In the genomic region with DNA sequence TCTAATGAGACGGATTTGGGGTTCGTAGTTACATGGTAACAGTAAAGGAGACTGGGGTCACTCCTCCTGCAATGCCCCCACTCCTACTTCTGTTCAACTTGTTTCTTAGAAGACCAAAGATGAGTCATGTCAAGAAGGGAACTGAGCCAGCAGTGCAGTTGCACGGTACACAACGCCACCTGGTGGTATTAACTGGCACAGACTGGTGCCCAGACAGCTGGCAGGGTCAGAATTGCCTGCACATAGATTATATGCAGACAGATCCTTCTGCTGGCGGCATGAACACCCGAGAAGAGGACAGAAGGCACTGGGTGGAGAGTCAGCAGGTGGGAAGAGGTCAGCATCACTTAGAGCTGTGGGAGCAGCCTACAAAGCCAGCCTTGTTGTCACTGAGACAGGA, we compare ENCODE assay signal across 8 mouse cellular contexts.
DNase-seq lines count a peak whose midpoint lies in the region; ATAC-seq and TF ChIP-seq lines count a peak whose summit lies in the region.

No protein-coding gene starts in this region.

- H3K27ac ChIP-seq in kidney, adult 2 months (ENCODE audit: insufficient read depth, low read depth, low read length): no peak overlapping the region
- no peak overlapping the region for H3K27ac ChIP-seq in kidney, embryonic 16.5 days (ENCODE audit: low read length)
- no peak overlapping the region for H3K27ac ChIP-seq in embryonic fibroblast, embryonic 13.5 days (ENCODE audit: insufficient read depth, low read length)
- H3K27ac ChIP-seq in midbrain, embryonic 12.5 days (replicated peaks): no peak overlapping the region
- no peak overlapping the region for H3K27ac ChIP-seq in small intestine, adult 2 months (ENCODE audit: insufficient read depth, low read depth, low read length)

- no peak for TF ChIP-seq POLR2A in kidney, adult 2 months (IDR thresholded peaks at IDR 0.05; ENCODE audit: low read depth, low read length)
- TF ChIP-seq POLR2A in embryonic fibroblast, embryonic 13.5 days (IDR thresholded peaks at IDR 0.05; ENCODE audit: low read depth, low read length): no peak
- no peak for TF ChIP-seq POLR2A in small intestine, adult 2 months (IDR thresholded peaks at IDR 0.05; ENCODE audit: low read depth, low read length)

- no peaks in the 10 kb centered on the region for H3K36me3 ChIP-seq in kidney, adult 2 months (ENCODE audit: control insufficient read depth, insufficient read depth, low read length)
- no peaks in the 10 kb centered on the region for H3K36me3 ChIP-seq in kidney, embryonic 16.5 days (ENCODE audit: insufficient read depth, low read length)
- no peaks in the 10 kb centered on the region for H3K36me3 ChIP-seq in midbrain, embryonic 12.5 days
- H3K36me3 ChIP-seq in small intestine, adult 2 months (ENCODE audit: control insufficient read depth, insufficient read depth, low read length): no peaks in the 10 kb centered on the region

- no peak overlapping the region for H3K4me2 ChIP-seq in kidney, embryonic 16.5 days (replicated peaks; ENCODE audit: low read depth, low read length)
- peak overlapping the region; percentile 48 for H3K4me2 ChIP-seq in midbrain, embryonic 12.5 days (replicated peaks)

- ATAC-seq in kidney, embryonic 16.5 days (ENCODE audit: low FRiP score, low TSS enrichment): no peak
- no peak for ATAC-seq in midbrain, embryonic 12.5 days (ENCODE audit: low FRiP score, low read depth)

- no peaks in the 10 kb centered on the region for H3K27me3 ChIP-seq in kidney, adult 2 months (replicated peaks; ENCODE audit: control insufficient read depth, insufficient read depth, low read length)
- H3K27me3 ChIP-seq in kidney, embryonic 16.5 days (ENCODE audit: insufficient read depth, low read length): peaks cover 34% of the 10 kb centered on the region
- peaks cover 28% of the 10 kb centered on the region; the same call in 1 of the 2 replicates for H3K27me3 ChIP-seq in midbrain, embryonic 12.5 days
- no peaks in the 10 kb centered on the region for H3K27me3 ChIP-seq in small intestine, adult 2 months (ENCODE audit: control insufficient read depth, insufficient read depth, low read length)

- DNase-seq in kidney, adult 2 months: peak; percentile 74
- DNase-seq in adrenal gland, postnatal 36 days: peak; percentile 75 to 79
- peak; percentile 63 to 82 for DNase-seq in heart, postnatal 14 days
- peak; percentile 67 to 72 for DNase-seq in layer of hippocampus, postnatal 36 days

- intact Hi-C loops in heart, postnatal 14 days (cut with DNase I): loop anchor here (2.0 to 5.0 kb wide), 2 partner anchors 231 to 237 kb away; no protein-coding TSS in a partner anchor

- WGBS in kidney, adult 2 months: 12% methylated on average over 6 of the region's 6 CpGs
- 18% methylated on average over 6 of the region's 6 CpGs for WGBS in kidney, embryonic 16.5 days
- 13% methylated on average over 6 of the region's 6 CpGs for WGBS in midbrain, embryonic 12.5 days
- 12% methylated on average over 6 of the region's 6 CpGs for WGBS in small intestine, adult 2 months

- H3K9me3 ChIP-seq in kidney, embryonic 16.5 days (ENCODE audit: low read length): no peaks in the 10 kb centered on the region
- no peaks in the 10 kb centered on the region for H3K9me3 ChIP-seq in midbrain, embryonic 12.5 days

- no peaks in the 10 kb centered on the region for H3K4me1 ChIP-seq in kidney, adult 2 months (ENCODE audit: control insufficient read depth, insufficient read depth, low read length)
- peaks cover 8% of the 10 kb centered on the region; the same call in 1 of the 2 replicates for H3K4me1 ChIP-seq in kidney, embryonic 16.5 days (ENCODE audit: insufficient read depth, low read length)
- H3K4me1 ChIP-seq in embryonic fibroblast, embryonic 13.5 days (ENCODE audit: control insufficient read depth, insufficient read depth, low read length): no peaks in the 10 kb centered on the region; the same call in 1 of the 2 replicates
- peaks cover 52% of the 10 kb centered on the region for H3K4me1 ChIP-seq in midbrain, embryonic 12.5 days
- H3K4me1 ChIP-seq in small intestine, adult 2 months (ENCODE audit: control insufficient read depth, insufficient read depth, insufficient read length, low read length): no peaks in the 10 kb centered on the region

- H3K4me3 ChIP-seq in kidney, adult 2 months (ENCODE audit: insufficient read depth, low read depth, low read length): no peak overlapping the region
- no peak overlapping the region for H3K4me3 ChIP-seq in kidney, embryonic 16.5 days (ENCODE audit: low read length)
- no peak overlapping the region for H3K4me3 ChIP-seq in embryonic fibroblast, embryonic 13.5 days (ENCODE audit: insufficient read depth, low read length)
- H3K4me3 ChIP-seq in midbrain, embryonic 12.5 days: no peak overlapping the region
- no peak overlapping the region for H3K4me3 ChIP-seq in small intestine, adult 2 months (ENCODE audit: low read depth, low read length)

- peak; percentile 96 for TF ChIP-seq CTCF in kidney, adult 2 months (conservative IDR thresholded peaks at IDR 0.05; ENCODE audit: insufficient read depth, insufficient read length, low read depth, low read length)
- peak; percentile 93 for TF ChIP-seq CTCF in embryonic fibroblast, embryonic 13.5 days (IDR thresholded peaks at IDR 0.05; ENCODE audit: borderline replicate concordance, insufficient read depth, low read length)
- peak; percentile 61; the same call in 1 of the 2 replicates for TF ChIP-seq CTCF in small intestine, adult 2 months (IDR thresholded peaks at IDR 0.05; ENCODE audit: extremely low read depth, insufficient read length, insufficient replicate concordance, low read depth, low read length)

- H3K9ac ChIP-seq in kidney, embryonic 16.5 days (replicated peaks; ENCODE audit: low read length): no peak overlapping the region
- no peak overlapping the region for H3K9ac ChIP-seq in midbrain, embryonic 12.5 days (replicated peaks)
